Mouse (Mus musculus): Measurements from ENCODE around the gene Col8a1. TPM values are rescaled to one million over a fixed set of nuclear protein-coding genes. Genes with fewer than 3 reads are reported as not detected.

Col8a1 gene
- total and polyA plus RNA-seq, 3 experiments = 0.20 to 5.7 (median 2.7) TPM

Other genes with a start within 250 kb of the Col8a1 start
- gene Cmss1, start 147.9 kb downstream of the Col8a1 start, total RNA-seq (2021) = 10 to 100 TPM; 14.3 to 19.6 TPM
- 9.7 and 11.4 TPM in 2 replicates for gene Cmss1, start 147.9 kb downstream of the Col8a1 start, polyA plus RNA-seq (2012; rRNA removed)

Data from adrenal gland, adult 2 months (tissue).